Comparison of ENCODE assay signal across 8 mouse cellular contexts in genomic region chr7:30563117-30563905, GRCm38 (mm10). TPM values are rescaled to one million over a fixed set of nuclear protein-coding genes. Genes with fewer than 3 reads are reported as not detected.
DNase-seq lines count a peak whose midpoint lies in the region; ATAC-seq and TF ChIP-seq lines count a peak whose summit lies in the region.

Gene U2af1l4, plus strand, starts transcription at chr7:30563301.
Gene Gm49396, plus strand, starts transcription at chr7:30563344.
Gene Psenen, minus strand, starts transcription at chr7:30563627.

- TF ChIP-seq EP300 in ES-Bruce4 (IDR thresholded peaks at IDR 0.05; ENCODE audit: insufficient read depth, low read depth, low read length), result peak; percentile 50; the same call in 1 of the 2 replicates
- no peak for TF ChIP-seq EP300 in liver, postnatal 0 days (IDR thresholded peaks at IDR 0.05; ENCODE audit: low read depth)

- peak within 1 kb of the TSS; percentile 74 for H3K27ac ChIP-seq in ES-Bruce4 (ENCODE audit: insufficient read depth, low read length)
- H3K27ac ChIP-seq in forebrain, embryonic 13.5 days, result peak within 1 kb of the TSS; percentile 85
- peak within 1 kb of the TSS; percentile 95 for H3K27ac ChIP-seq in liver, postnatal 0 days (ENCODE audit: low read depth)
- peak within 1 kb of the TSS; percentile 90 for H3K27ac ChIP-seq in neural tube, embryonic 14.5 days (ENCODE audit: low read depth, low read length)

- no peak for TF ChIP-seq CTCF in ES-Bruce4 (IDR thresholded peaks at IDR 0.05; ENCODE audit: low read depth, low read length)
- no peak for TF ChIP-seq CTCF in liver, postnatal 0 days (IDR thresholded peaks at IDR 0.05; ENCODE audit: low read depth)

- peak within 1 kb of the TSS; percentile 89 for H3K4me2 ChIP-seq in forebrain, embryonic 13.5 days
- H3K4me2 ChIP-seq in liver, postnatal 0 days (ENCODE audit: low read depth, low read length), result peak within 1 kb of the TSS; percentile 93
- H3K4me2 ChIP-seq in neural tube, embryonic 14.5 days (ENCODE audit: low read depth, low read length), result peak within 1 kb of the TSS; percentile 69

- no peaks in the 10 kb centered on the region for H3K27me3 ChIP-seq in ES-Bruce4 (ENCODE audit: control insufficient read depth, insufficient read depth, low read length, poor library complexity, severe bottlenecking)
- no peaks in the 10 kb centered on the region for H3K27me3 ChIP-seq in forebrain, embryonic 13.5 days
- no peaks in the 10 kb centered on the region for H3K27me3 ChIP-seq in liver, postnatal 0 days (ENCODE audit: insufficient read depth, low read length)
- no peaks in the 10 kb centered on the region for H3K27me3 ChIP-seq in neural tube, embryonic 14.5 days (ENCODE audit: control insufficient read depth, insufficient read depth, low read length)

- no peaks in the 10 kb centered on the region for H3K4me1 ChIP-seq in ES-Bruce4 (ENCODE audit: control insufficient read depth, insufficient read depth, low read length)
- peaks cover 32% of the 10 kb centered on the region for H3K4me1 ChIP-seq in forebrain, embryonic 13.5 days
- H3K4me1 ChIP-seq in liver, postnatal 0 days (ENCODE audit: insufficient read depth), result peaks cover 20% of the 10 kb centered on the region
- H3K4me1 ChIP-seq in neural tube, embryonic 14.5 days (ENCODE audit: control insufficient read depth, insufficient read depth, low read length), result peaks cover 12% of the 10 kb centered on the region

- TF ChIP-seq POLR2A in ES-Bruce4 (IDR thresholded peaks at IDR 0.05; ENCODE audit: insufficient read depth, low read length), result no peak

- no peaks in the 10 kb centered on the region; the same call in 1 of the 2 replicates for H3K36me3 ChIP-seq in ES-Bruce4 (ENCODE audit: control insufficient read depth, insufficient read depth, low read length, poor library complexity, severe bottlenecking)
- H3K36me3 ChIP-seq in forebrain, embryonic 13.5 days (ENCODE audit: poor library complexity, severe bottlenecking), result peaks cover 36% of the 10 kb centered on the region
- peaks cover 27% of the 10 kb centered on the region for H3K36me3 ChIP-seq in liver, postnatal 0 days (replicated peaks; ENCODE audit: insufficient read depth, low read length)
- peaks cover 20% of the 10 kb centered on the region for H3K36me3 ChIP-seq in neural tube, embryonic 14.5 days (ENCODE audit: control insufficient read depth, insufficient read depth, low read length)

- DNase-seq in heart, postnatal 10 days, result peak; percentile 98
- DNase-seq in large intestine, adult 2 months (ENCODE audit: low read depth, low spot score), result peak; percentile 94
- DNase-seq in liver, postnatal 0 days, result peak; percentile 95
- peak; percentile 96 for DNase-seq in testis, postnatal 10 days (ENCODE audit: low spot score)

- H3K4me3 ChIP-seq in ES-Bruce4 (ENCODE audit: low read depth, low read length), result peak within 1 kb of the TSS; percentile 99
- peak within 1 kb of the TSS; percentile 75 for H3K4me3 ChIP-seq in forebrain, embryonic 13.5 days
- H3K4me3 ChIP-seq in liver, postnatal 0 days (ENCODE audit: low read depth, low read length), result peak within 1 kb of the TSS; percentile 73
- peak within 1 kb of the TSS; percentile 78 for H3K4me3 ChIP-seq in neural tube, embryonic 14.5 days (ENCODE audit: low read depth, low read length)

- H3K9me3 ChIP-seq in ES-Bruce4 (replicated peaks; ENCODE audit: control insufficient read depth, insufficient read depth, low read length, poor library complexity, severe bottlenecking), result no peaks in the 10 kb centered on the region
- H3K9me3 ChIP-seq in forebrain, embryonic 13.5 days (replicated peaks), result no peaks in the 10 kb centered on the region
- H3K9me3 ChIP-seq in liver, postnatal 0 days (ENCODE audit: low read length), result no peaks in the 10 kb centered on the region
- H3K9me3 ChIP-seq in neural tube, embryonic 14.5 days (ENCODE audit: control insufficient read depth, low read length), result no peaks in the 10 kb centered on the region

- WGBS in forebrain, embryonic 13.5 days, result under 1% methylated on average over 44 of the region's 45 CpGs
- WGBS in large intestine, adult 2 months, result under 1% methylated on average over 45 of the region's 45 CpGs
- WGBS in liver, postnatal 0 days (ENCODE audit: insufficient replicate concordance), result under 1% methylated on average over 45 of the region's 45 CpGs
- WGBS in neural tube, embryonic 14.5 days, result under 1% methylated on average over 45 of the region's 45 CpGs

- intact Hi-C loops in heart, postnatal 10 days (cut with DNase I), result no loop called here

- peak within 1 kb of the TSS; percentile 93 for H3K9ac ChIP-seq in ES-Bruce4 (ENCODE audit: low read depth, poor library complexity, severe bottlenecking)
- H3K9ac ChIP-seq in forebrain, embryonic 13.5 days, result peak within 1 kb of the TSS; percentile 85
- H3K9ac ChIP-seq in liver, postnatal 0 days (replicated peaks), result peak within 1 kb of the TSS; percentile 76
- H3K9ac ChIP-seq in neural tube, embryonic 14.5 days (replicated peaks; ENCODE audit: low read depth, low read length), result peak within 1 kb of the TSS; percentile 70

- ATAC-seq in cerebellum, adult (ENCODE audit: insufficient number of reproducible peaks, low FRiP score, low TSS enrichment), result peak; percentile 67
- peak; percentile 87 for ATAC-seq in forebrain, embryonic 13.5 days
- peak; percentile 85 for ATAC-seq in liver, postnatal 0 days
- peak; percentile 86 for ATAC-seq in neural tube, embryonic 14.5 days (ENCODE audit: low read depth)

RNA-seq across cellular contexts. Expression of gene U2af1l4, which starts in this region (rescaled TPM):
- polyA plus RNA-seq in ES-Bruce4 (2011; ENCODE audit: insufficient read depth, insufficient read length, low read depth, missing spikeins), result 50.9 and 73.9 TPM in 2 replicates
- 114 and 122 TPM in 2 replicates for polyA plus RNA-seq in forebrain, embryonic 13.5 days (2015; fragmentation: Nextera tagmentation; extraction: Ambion mirVana)
- total RNA-seq in heart, postnatal 10 days (2021), result 10 to 100 TPM; 67.4 to 78.2 TPM
- 46.2 and 48.2 TPM in 2 replicates for polyA plus RNA-seq in large intestine, adult 2 months (2012; rRNA removed)
- polyA plus RNA-seq in liver, postnatal 0 days (2015; fragmentation: Nextera tagmentation; extraction: Ambion mirVana), result 34.4 and 34.8 TPM in 2 replicates
- polyA plus RNA-seq in neural tube, embryonic 14.5 days (2014; fragmentation: Nextera tagmentation; extraction: Ambion mirVana), result 99.4 and 99.6 TPM in 2 replicates

RNA-seq across cellular contexts. Expression of gene Gm49396, which starts in this region (rescaled TPM):
- 1.8 and 1.9 TPM in 2 replicates for polyA plus RNA-seq in ES-Bruce4 (2011; ENCODE audit: insufficient read depth, insufficient read length, low read depth, missing spikeins)
- 20.2 and 22.5 TPM in 2 replicates for polyA plus RNA-seq in forebrain, embryonic 13.5 days (2015; fragmentation: Nextera tagmentation; extraction: Ambion mirVana)
- total RNA-seq in heart, postnatal 10 days (2021), result 1 to 10 TPM; 1.7 to 1.8 TPM
- 2.1 TPM in 2 replicates for polyA plus RNA-seq in large intestine, adult 2 months (2012; rRNA removed)
- polyA plus RNA-seq in liver, postnatal 0 days (2015; fragmentation: Nextera tagmentation; extraction: Ambion mirVana), result 1.5 and 1.8 TPM in 2 replicates
- polyA plus RNA-seq in neural tube, embryonic 14.5 days (2014; fragmentation: Nextera tagmentation; extraction: Ambion mirVana), result 8.1 and 9.4 TPM in 2 replicates

RNA-seq across cellular contexts. Expression of gene Psenen, which starts in this region (rescaled TPM):
- 99.8 and 107 TPM in 2 replicates for polyA plus RNA-seq in ES-Bruce4 (2011; ENCODE audit: insufficient read depth, insufficient read length, low read depth, missing spikeins)
- polyA plus RNA-seq in forebrain, embryonic 13.5 days (2015; fragmentation: Nextera tagmentation; extraction: Ambion mirVana), result 128 and 141 TPM in 2 replicates
- 10 to 100 TPM; 78.2 to 80.1 TPM for total RNA-seq in heart, postnatal 10 days (2021)
- polyA plus RNA-seq in large intestine, adult 2 months (2012; rRNA removed), result 186 and 239 TPM in 2 replicates
- 85.3 and 94.5 TPM in 2 replicates for polyA plus RNA-seq in liver, postnatal 0 days (2015; fragmentation: Nextera tagmentation; extraction: Ambion mirVana)
- 111 and 126 TPM in 2 replicates for polyA plus RNA-seq in neural tube, embryonic 14.5 days (2014; fragmentation: Nextera tagmentation; extraction: Ambion mirVana)

Comparison
In these comparisons a context has a peak if more than half of its experiments do, and no peak if none do; other contexts are left out.
1. Peak in every context shown above with its lines: DNase-seq, ATAC-seq, H3K4me3 ChIP-seq and H3K27ac ChIP-seq.